Mouse (Mus musculus) embryo, embryonic 10 days (tissue): ENCODE results near the gene Filip1.

Source experiments
- DNase-seq: peaks from one replicate; pipeline ENCODE4 v3.0.0-alpha.2; 2015; ENCODE audit warnings: low spot score

The Filip1 gene

GRCm38 (mm10) chr9:79947973-79948372 is 64.7 kb downstream of the Filip1 start:
- DNase-seq = no peak

GRCm38 (mm10) chr9:79947414-79947813 is 65.2 kb downstream of the Filip1 start:
- no peak for DNase-seq

DNA sequence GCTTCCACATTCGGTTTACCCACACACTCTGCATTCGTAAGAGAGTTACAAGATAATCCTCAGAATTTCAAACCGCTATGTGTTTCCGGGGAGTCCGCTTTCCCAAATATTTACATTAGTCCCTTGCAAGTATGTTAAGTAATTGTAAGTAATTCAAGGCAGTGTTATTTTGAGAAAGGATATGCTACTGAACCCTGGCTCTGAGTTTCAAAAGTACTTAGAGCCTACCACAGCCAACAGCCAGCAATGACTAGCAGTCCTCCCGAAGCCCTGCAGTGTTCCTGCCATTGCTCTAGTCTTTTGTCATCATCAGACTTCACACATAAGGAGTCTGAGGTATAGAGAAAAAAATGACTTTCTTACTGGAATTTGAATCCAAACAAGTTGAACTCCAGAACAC is 67.8 kb downstream of the Filip1 start:
- no peak for DNase-seq

GRCm38 (mm10) chr9:79943986-79944385 is 68.7 kb downstream of the Filip1 start:
- DNase-seq = no peak

DNA sequence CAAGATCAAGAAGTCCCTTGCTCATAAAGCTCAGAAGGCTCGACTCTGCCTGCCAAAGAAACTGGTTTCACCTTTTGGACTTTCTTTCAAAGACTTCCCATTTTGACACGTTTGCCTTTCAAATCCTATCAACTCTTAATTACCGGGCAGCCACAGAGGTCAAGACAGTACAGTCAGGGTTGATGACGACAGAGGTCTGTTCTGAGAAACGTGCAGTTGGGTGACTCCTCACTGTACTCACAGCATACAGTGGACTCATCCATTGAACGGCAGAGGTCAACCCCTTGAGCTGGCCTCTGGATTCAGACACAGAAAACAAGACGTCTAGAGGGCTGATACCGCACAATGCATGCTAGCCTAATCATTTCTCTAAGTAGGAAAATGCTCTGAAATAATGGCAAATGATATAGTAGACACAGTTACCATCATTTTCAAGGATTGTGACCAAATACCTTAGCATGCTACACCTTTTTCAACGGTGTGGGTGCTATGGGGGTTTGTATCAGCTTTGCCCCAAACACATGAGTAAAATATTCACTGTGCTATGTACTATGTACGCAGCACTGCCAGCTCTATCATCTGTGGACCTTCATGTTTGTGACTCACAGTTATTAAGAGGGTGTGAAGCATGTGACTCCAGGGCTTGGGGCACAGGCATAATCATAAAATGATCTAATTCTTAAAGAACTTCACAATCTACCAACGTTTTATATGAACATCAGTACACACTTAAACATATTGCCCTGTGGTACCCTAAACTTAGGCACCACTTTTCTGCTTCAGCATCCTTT is 74.0 kb downstream of the Filip1 start:
- no peak for DNase-seq

DNA sequence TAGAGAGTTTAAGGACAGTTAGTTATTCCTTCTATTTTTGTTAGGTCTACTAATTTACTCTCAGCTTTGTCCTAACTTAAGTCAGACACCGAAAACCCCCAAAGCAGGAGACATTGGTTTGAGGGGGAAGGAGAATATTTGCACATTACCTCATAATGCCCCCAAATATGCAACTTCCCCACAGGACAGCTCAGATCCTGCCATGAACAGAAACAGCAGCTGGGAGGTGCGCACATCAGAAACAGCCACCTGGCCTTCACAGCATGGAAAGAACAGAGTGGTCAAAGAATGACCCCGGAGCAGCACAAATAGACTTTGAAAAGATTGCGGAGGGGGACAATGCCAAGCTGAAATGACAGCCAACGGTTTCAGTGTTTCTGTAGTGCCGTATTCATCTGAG is 75.1 kb downstream of the Filip1 start:
- no peak for DNase-seq

- DNase-seq = no peak
Observed at GRCm38 (mm10) chr9:79932578-79932977, 80.1 kb downstream of the Filip1 start.

DNA sequence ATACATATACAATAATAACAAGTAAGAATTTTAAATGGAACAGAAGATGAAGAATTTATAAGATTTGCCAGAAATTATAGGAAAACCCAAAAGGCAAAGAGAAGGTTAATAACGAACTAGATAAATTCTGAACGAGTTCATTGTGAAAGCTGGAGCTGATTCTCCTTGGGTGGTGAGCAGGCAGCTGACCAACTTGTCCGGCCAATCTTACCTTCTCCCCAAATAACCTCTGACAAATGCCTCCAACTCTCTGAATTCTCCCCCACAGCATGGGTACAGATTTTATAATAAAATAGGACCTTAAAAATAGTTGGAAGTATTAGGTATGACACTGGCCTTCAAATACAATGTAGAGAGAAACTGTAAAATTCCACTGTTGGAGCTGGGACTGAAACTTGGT is 84.6 kb downstream of the Filip1 start:
- no peak for DNase-seq

DNA sequence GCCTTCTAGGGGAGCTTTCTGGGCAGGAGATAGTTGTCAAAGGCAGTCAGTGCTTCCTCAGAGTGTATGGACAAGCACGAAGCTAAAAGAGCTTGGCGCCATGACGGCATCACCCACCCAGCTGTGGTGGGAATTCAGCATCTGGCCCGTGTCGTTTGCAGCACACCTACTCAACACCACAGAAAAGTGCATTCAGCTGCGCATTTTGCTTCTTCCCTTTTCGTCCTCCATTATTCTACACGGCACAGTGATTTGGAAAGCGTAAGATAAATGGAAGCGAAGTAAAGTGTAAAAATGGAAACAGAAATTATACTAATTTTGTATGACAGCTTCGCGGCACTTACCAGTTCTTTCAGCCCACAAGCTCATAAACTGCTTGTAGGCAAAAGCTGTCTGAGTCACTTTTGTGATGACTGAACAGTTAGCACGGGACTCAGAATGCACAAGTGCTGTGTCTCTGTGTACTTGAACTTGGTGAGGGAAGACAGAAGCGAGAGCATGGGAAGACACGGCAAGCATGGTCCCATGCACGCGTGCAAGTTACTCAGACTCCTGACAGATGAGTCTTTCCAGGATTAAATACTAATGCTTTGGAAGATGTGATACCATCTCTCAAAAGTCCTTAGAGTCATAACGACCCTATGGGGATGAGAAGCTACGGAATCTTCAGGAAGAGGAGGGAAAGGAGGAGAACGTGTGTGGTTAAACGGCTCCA is 85.3 kb downstream of the Filip1 start:
- DNase-seq = no peak

DNA sequence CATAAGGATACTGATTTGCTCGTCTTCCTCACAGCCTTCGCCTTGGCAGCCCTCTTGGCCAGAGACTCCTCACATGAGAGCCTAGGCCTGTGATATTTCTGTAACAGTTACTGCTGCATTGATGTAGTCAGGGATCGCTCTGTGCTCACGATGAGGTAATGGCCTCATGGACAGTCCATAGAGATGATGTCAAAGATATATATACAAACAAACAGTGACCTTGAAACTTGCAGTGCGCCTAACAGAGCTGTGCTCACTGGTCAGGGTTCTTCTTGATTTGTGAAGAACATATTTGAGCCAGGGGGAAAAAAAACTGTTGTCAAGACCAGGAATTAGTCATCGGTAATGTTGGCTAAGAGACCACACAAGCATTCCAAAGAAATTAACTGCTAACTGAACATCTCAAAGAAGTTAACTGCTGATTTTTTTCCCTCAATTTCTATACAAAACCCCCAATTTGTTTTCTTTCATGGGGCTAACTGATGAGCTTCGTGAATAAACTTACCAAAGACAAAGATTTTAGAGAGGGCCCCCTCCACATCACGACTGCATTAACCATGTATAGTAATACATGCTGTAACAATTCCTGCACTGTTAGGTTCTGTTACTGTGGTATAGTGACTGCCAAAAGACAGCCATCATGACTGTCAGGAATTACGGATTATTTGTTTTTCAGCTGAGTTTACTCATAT is 86.0 kb downstream of the Filip1 start:
- no peak for DNase-seq

GRCm38 (mm10) chr9:79925950-79926349 is 86.7 kb downstream of the Filip1 start:
- DNase-seq = no peak

DNA sequence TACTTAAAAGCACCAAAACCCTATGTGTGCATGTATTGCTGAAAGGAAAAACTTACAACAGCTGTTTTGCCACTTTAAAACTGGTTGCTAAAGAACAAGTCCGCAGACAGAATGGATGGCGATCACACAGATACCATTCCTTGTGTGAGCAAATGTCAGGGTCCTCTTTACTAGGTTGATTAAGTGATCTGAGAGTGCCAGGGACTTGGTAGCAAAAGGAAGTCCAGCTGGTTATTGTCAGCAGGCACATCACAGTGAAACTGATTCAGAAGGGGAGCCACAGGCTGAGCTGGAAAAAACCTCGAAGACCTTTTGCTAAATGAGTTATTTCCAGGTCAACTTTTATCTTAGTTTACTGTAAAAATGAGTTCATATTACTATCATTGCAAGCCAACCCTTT is 89.4 kb downstream of the Filip1 start:
- DNase-seq = no peak

- DNase-seq = no peak
Observed at GRCm38 (mm10) chr9:79922493-79922760, 90.2 kb downstream of the Filip1 start.

DNA sequence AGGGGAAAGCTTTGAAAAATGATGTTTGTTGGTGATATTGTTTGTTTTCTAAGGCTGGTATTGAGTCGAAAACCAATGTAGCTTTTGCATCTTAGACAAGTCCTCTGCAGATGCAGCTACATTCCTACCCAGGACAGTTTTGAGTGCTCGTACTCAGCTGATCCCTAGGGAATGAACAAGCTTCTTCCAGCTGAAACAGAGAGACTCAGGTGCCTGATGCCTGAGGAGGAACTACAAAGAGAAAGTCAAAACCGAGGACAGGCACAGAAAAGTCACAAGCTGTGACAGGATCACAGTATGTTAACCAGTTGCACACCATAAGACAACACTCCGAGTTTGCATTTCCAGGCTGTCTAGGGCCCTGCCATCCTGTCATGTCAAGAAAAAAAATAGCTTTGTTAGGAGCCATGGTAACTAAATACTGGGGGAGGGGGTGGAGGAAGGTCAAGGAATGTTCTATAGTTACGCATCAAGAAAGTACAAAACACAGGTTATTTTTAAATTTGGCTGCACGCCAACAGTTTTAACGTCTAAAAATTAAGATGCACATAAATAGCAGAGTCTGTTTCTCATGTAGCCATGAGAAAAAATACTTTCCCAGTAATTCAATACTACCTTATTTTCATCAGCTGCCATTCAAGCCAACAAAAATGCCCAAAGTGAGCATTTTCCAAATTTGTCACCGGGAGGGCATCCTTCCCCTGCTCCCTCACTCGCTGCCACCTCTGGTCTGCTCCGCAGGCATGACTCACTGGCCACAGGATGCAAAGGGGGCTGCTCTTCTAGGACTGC is 90.8 kb downstream of the Filip1 start:
- DNase-seq = no peak

DNA sequence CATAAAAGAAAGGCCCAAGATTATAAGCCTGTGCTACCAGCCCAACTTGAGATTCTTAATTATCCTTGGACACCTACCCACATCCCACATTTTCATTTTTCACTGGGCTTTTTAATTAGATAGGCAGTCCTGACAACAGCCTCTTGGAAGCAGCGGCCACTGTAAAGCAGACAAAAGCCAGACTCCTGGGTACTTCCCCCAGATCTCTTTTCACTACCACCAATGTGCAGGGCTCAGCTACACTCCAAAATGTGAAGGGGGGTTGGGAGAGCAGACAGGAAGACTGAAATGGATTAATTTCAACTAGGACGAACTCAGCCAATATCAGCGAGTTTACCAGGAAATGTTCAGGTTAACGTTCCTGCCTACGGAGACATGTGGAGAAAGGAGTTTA is 92.1 kb downstream of the Filip1 start:
- DNase-seq = no peak

DNA sequence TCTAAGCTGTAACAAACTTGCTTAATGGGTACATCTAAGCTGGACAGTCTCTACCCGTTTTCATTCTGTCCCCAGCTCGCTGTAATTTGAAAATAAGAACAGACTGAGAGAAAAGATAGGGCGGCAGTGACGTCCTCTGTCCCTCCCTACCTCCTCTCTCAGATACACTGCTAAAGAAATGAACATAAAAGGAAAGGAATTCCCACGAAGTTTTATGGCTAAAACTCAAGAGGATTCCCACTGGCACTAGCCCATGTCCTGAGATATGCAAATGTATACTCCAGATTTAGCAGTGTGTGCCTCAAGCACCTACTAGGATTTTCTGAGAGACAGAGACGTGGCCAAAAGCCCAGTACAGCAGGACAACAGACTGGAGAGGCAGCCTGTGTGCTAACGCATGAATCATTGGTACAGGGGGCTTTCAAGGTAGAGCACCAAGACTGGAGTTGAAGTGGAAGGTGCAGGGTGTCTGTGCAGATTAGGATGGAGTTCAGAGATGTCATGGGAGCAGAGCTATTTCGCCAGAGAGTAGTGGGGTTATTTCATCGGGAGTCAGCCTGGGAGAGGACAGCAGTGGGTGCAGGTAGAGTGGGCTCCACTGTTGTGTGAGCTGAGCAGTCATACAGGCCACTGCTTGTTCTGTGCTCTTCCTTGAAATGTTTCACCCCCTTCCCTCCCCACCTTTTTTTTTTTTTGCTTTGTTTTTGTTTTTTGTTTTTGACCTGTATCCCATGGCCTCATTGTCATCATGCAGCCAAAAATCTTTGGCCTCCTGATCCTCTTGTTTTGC is 92.7 kb downstream of the Filip1 start:
- no peak for DNase-seq

DNA sequence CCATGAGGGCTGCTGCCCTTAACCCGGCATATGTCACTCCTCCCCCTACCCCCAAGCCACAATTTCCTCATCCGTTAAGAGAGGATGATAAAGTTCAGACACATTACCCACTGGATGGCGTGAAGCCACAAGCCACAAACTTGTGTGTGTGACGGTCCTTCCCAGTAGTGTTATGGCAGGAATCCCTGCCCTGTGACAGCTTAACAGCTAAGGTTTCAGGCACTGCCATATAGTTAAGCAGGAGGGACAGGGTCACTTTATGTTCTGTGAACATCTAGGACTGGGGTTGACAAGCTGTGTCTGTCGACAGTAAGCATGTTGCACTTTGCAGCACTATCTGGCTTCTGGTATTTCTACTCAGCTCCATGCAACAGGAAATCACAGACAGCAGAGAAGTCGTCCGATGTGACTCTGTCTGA is 93.3 kb downstream of the Filip1 start:
- DNase-seq = no peak

GRCm38 (mm10) chr9:79918325-79919117 is 94.1 kb downstream of the Filip1 start:
- DNase-seq = no peak

DNA sequence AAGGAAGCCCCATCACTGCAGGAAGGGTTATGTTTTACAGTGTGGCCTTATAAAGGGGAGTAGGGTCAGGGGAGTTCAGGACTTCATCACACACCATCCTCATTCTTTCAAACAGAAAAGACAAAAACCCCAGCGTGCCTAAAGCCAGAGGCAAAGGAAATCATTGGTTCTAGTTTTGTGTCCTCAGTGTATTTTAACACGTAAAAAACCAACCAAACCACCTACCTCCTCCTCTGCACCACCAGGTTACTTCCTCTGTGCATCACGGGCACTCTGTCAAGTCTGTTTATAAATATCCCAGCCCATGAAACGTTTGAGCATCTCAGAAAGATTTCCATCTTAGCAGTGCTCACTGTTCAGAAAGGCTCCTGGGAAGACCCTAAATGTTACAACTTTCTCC is 98.4 kb downstream of the Filip1 start:
- DNase-seq = no peak

GRCm38 (mm10) chr9:79912971-79913370 is 99.7 kb downstream of the Filip1 start:
- no peak for DNase-seq

DNA sequence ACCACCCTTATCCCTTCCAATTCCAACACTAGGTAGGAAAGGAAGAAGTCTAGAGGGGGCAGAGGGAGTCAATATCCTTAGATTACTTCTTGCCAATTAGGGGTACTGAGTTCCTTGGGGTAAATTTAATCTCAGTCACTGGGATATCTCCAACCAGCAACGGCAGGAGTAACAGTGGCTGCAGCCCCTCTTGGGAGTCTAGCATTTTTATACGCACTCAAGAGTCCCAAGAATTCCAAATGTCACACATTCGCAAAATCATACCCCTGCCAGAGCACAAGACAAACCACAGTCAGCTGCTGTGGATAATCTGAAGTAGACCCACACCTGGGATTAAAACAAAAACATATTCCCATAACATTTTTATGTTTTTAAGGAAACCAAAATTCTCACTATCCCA is 102.5 kb downstream of the Filip1 start:
- no peak for DNase-seq
